Mouse (Mus musculus) gastrocnemius, adult 2 months (tissue): Measurements from ENCODE around the gene Slc25a17. TPM values are rescaled to one million over a fixed set of nuclear protein-coding genes. Genes with fewer than 3 reads are reported as not detected.

Experiments used
- DNase-seq: peaks from one replicate; pipeline ENCODE4 v3.0.0; 2022
- H3K27ac ChIP-seq: fragments of 200-600 bp; 2 replicates; pipeline ENCODE4 v1.8.1; 2022; ENCODE audit warnings: mild to moderate bottlenecking
- H3K4me3 ChIP-seq: fragments of 200-600 bp; 2 replicates; pipeline ENCODE4 v1.8.1; 2022; ENCODE audit warnings: mild to moderate bottlenecking, moderate library complexity
- CTCF ChIP-seq: fragments of 200-600 bp; IDR thresholded peaks from 2 replicates; pipeline ENCODE4 v1.8.1; 2022; ENCODE audit warnings: antibody characterized with exemption, mild to moderate bottlenecking, moderate library complexity
- intact Hi-C: fragments of 180-260 bp; cut with DNase I; formaldehyde crosslinking; loops from one replicate; pipeline ENCODE4 v1.15.1; 2025
- long read RNA-seq, 2 experiments: library from polyadenylated mRNA; stranded (forward); transcript quantifications; one replicate each; pipeline ENCODE4 v2.0.0; 2021
- total RNA-seq, 2 experiments: library from RNA; stranded (reverse); gene quantifications; 2 replicates each; pipeline ENCODE4 v1.2.3; 2021

The Slc25a17 gene
- 10 to 100 TPM in 1 of 2 experiments, 1 to 10 TPM in 1; 8.7 to 10.8 TPM for total RNA-seq
- long read RNA-seq, experiment 1, transcript Slc25a17-201 (9 exons, 1,724 nt): major isoform, 7 of 8 reads
- long read RNA-seq, experiment 1, partial matches to known transcripts: 0 of 8 reads
- long read RNA-seq, experiment 1, other reads (novel, unspliced or antisense): 1 of 8 reads
- long read RNA-seq, experiment 2, transcript Slc25a17-201 (9 exons, 1,724 nt): major isoform, 7 of 12 reads
- long read RNA-seq, experiment 2, partial matches to known transcripts: 0 of 12 reads
- long read RNA-seq, experiment 2, other reads (novel, unspliced or antisense): 5 of 12 reads

- peak; percentile 97 for DNase-seq
- Histone ChIP-seq H3K4me3 (peak within 1 kb of the TSS; percentile 87), H3K27ac (peak within 1 kb of the TSS; percentile 86)
- intact Hi-C loops: loop anchor here (5.0 kb wide), 1 partner anchor 37 kb away; no protein-coding TSS in a partner anchor
- TF ChIP-seq CTCF: no peak
These were observed at the start of gene Slc25a17 for GRCm38 (mm10) chr15:81360345-81361021. Gene Slc25a17, minus strand, starts transcription at chr15:81360812.

DNA sequence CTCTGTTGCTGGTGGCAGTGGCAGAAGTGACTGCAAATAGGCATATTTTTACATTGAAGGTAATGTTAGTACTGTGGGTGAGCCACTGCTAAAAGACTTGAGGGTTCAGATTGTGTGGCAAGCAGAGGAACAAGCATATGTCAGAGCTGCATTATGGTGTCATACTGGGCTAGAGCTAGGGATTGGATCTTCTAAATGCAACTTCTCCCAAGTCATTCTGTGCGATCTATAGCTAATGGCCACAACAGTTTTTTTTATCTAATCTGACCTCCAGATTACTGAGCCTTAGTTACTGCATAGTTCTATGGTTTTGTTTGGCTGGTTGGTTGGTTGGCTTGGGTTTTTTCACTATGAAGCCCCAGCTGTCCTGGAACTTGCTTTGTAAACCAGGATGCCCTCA, 47.6 kb upstream of the Slc25a17 start, which contains the start of gene Dnajb7:
Gene Dnajb7, minus strand, starts transcription at position 101 of the 400 bp plus-strand sequence.
- Histone ChIP-seq H3K4me3 (no peak within 1 kb of the TSS), H3K27ac (no peak within 1 kb of the TSS)
- no peak for DNase-seq
- intact Hi-C loops: no loop called here
- no peak for TF ChIP-seq CTCF

GRCm38 (mm10) chr15:81405008-81405407, 44.4 kb upstream of the Slc25a17 start:
- DNase-seq: no peak
- no peak overlapping the region for H3K4me3 ChIP-seq
- no peak overlapping the region for H3K27ac ChIP-seq
- intact Hi-C loops: no loop called here
- no peak for TF ChIP-seq CTCF

GRCm38 (mm10) chr15:81399638-81400315, 39.2 kb upstream of the Slc25a17 start, which contains the start of the genes St13 and Xpnpep3:
Gene St13, minus strand, starts transcription at chr15:81400077.
Gene Xpnpep3, plus strand, starts transcription at chr15:81400138.
- intact Hi-C loops: loop anchor here (5.0 kb wide), 2 partner anchors 37 to 188 kb away; partner anchors contain the start of genes Ep300 and Slc25a17
- peak; percentile 98 for DNase-seq
- Histone ChIP-seq H3K4me3 (peak within 1 kb of the TSS; percentile 88), H3K27ac (peak within 1 kb of the TSS; percentile 97)
- no peak for TF ChIP-seq CTCF

GRCm38 (mm10) chr15:81399297-81399637, 38.7 kb upstream of the Slc25a17 start:
- Histone ChIP-seq H3K4me3 (peak overlapping the region; percentile 88), H3K27ac (peak overlapping the region; percentile 97)
- no peak for DNase-seq
- TF ChIP-seq CTCF: no peak
- intact Hi-C loops: loop anchor here (5.0 kb wide), 2 partner anchors 37 to 188 kb away; partner anchors contain the start of genes Ep300 and Slc25a17

- intact Hi-C loops: loop anchor here (5.0 kb wide), 2 partner anchors 36 to 189 kb away; partner anchors contain the start of genes Ep300 and Slc25a17
- DNase-seq: no peak
- H3K4me3 ChIP-seq: peak overlapping the region; percentile 88
- no peak for TF ChIP-seq CTCF
- peak overlapping the region; percentile 97 for H3K27ac ChIP-seq
These were observed 37.6 kb upstream of the Slc25a17 start for GRCm38 (mm10) chr15:81398189-81398588.

DNA sequence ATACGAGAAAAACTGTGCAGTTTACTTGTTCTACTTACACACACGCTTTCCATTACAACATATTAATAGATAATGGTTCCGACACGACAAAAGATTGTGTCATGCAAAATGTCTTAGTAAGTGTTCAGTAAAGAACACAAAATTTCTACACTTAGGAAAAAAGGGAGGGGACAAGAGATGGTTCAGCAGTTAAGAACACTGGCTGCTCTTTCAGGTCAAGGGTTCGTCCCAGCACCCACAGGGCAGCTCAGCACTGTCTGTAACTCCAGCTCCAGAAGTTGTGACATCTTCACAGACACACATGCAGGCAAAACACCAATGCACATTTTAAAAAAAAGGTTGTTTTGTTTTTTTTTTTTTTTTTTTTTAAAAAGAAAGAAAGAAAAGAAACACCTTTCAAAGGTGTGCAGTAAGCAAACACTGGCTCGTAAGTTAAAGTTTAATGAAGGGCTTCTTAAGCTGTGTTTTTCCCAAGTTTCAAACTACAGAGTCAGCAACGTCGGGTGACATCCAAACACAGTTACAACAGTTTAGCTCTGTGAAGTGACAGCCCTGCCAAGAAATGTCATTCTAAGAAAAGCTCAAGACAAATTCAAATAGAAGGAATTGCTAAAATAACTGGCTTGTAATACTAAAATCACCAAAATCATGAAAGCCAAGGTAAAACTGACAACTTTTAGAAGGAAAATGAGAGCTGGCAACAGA, 33.8 kb upstream of the Slc25a17 start:
- DNase-seq: no peak
- Histone ChIP-seq H3K27ac (peak overlapping the region; percentile 63), H3K4me3 (no peak overlapping the region)
- no peak for TF ChIP-seq CTCF
- intact Hi-C loops: no loop called here

DNA sequence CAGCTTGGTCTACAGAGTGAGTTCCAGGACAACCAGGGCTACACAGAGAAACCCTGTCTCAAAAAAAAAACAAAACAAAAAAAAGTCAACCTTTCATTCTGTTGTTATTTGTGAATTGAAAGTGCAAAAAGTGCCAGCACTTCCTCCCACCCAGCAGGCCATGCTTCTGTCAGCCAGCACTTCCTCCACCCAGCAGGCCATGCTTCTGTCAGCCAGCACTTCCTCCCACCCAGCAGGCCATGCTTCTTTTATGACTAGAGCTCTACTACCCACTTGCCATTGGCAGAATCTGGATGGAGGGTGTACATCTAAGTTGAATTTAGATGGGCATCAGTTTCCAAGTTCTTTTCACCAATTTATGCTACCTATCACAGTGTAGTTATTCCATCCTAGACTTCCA, 32.4 kb upstream of the Slc25a17 start:
- intact Hi-C loops: no loop called here
- DNase-seq: peak; percentile 20
- no peak overlapping the region for H3K4me3 ChIP-seq
- TF ChIP-seq CTCF: no peak
- no peak overlapping the region for H3K27ac ChIP-seq

DNA sequence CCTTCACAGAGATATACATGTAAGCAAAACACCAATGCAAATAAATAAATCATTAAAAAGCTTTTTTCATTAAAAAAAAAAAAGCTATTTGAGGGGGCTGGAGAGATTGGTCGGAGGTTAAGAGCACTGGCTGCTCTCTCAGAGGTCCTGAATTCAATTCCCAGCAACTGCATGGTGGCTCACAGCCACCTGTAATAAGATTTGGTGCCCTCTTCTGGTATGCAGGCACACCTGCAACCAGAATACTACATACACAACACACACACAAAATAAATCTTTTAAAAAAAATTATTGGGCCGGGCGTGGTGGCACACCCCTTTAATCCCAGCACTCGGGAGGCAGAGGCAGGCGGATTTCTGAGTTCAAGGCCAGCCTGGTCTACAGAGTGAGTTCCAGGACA, 25.7 kb upstream of the Slc25a17 start:
- no peak overlapping the region for H3K27ac ChIP-seq
- TF ChIP-seq CTCF: peak; percentile 36
- H3K4me3 ChIP-seq: no peak overlapping the region
- DNase-seq: no peak
- intact Hi-C loops: no loop called here

GRCm38 (mm10) chr15:81378845-81379244, 18.2 kb upstream of the Slc25a17 start:
- no peak for TF ChIP-seq CTCF
- DNase-seq: no peak
- intact Hi-C loops: no loop called here
- Histone ChIP-seq H3K4me3 (no peak overlapping the region), H3K27ac (no peak overlapping the region)

DNA sequence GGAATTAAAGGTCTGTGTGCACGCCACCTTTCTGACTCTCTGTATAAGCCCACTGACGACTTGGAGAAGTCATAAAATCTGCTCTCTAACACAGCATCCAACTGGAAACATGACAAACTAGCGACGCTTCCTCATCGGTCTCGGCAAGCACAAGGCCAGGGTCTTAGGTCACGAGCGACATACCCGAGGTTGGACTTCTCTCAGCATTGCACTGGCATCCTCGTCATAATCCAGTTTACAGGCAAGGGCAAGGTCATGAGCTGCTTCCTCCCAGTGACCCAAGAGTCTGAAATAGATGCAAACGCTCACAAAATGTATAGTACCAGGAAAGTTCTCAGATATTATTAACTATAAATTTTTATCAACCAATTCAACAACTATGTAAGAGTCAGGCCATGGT, 14.0 kb upstream of the Slc25a17 start:
- intact Hi-C loops: no loop called here
- no peak overlapping the region for H3K27ac ChIP-seq
- TF ChIP-seq CTCF: no peak
- no peak overlapping the region for H3K4me3 ChIP-seq
- no peak for DNase-seq

DNA sequence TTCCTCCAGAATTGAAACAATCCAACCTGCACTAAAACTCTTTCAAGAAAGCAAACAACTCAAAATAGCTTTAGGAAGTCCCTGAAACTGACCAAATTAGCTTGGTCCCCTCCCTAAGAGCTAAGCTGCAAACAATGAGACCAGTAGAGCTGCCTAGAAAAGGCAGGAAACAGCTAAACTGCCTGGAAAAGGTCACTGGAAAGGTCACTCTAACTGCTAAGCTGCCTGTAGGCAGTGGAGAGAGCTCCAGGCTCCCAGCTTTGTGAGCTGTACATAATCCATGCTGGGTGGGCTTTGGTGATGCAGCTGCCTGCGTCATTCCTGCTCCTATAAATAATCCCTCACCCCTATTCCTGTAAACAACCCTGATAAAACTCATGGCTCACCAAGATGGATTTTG, 9.7 kb upstream of the Slc25a17 start:
- intact Hi-C loops: no loop called here
- no peak for DNase-seq
- H3K4me3 ChIP-seq: no peak overlapping the region
- no peak overlapping the region for H3K27ac ChIP-seq
- no peak for TF ChIP-seq CTCF
